Mouse (Mus musculus) heart, postnatal 0 days (tissue): ENCODE measurements around the gene Csmd2. TPM values are rescaled to one million over a fixed set of nuclear protein-coding genes. Genes with fewer than 3 reads are reported as not detected.

Experiments used
- ATAC-seq: fragments of 200-750 bp; cut with Nextera tagmentation; 2 replicates; pipeline ENCODE4 v1.8.0; 2017; ENCODE audit warnings: low read depth, moderate number of reproducible peaks, moderate library complexity; ENCODE audit not compliant: insufficient read depth
- DNase-seq: peaks from one replicate; pipeline ENCODE4 v3.0.0-alpha.2; 2016; ENCODE audit warnings: low spot score
- H3K27ac ChIP-seq: fragments of 300-500 bp; sonication (generic); 2 replicates; pipeline ENCODE4 v1.5.1; 2014; ENCODE audit warnings: low read depth, mild to moderate bottlenecking
- H3K27me3 ChIP-seq: fragments of 300-500 bp; sonication (generic); 2 replicates; pipeline ENCODE4 v1.6.1; 2014; ENCODE audit warnings: low read length, mixed read lengths; ENCODE audit not compliant: control insufficient read depth, insufficient read depth
- H3K36me3 ChIP-seq: fragments of 300-500 bp; sonication (generic); replicated peaks from 2 replicates; pipeline ENCODE4 v1.6.1; 2014; ENCODE audit warnings: low read length, mixed read lengths; ENCODE audit not compliant: control insufficient read depth, insufficient read depth
- H3K4me1 ChIP-seq: fragments of 300-500 bp; sonication (generic); 2 replicates; pipeline ENCODE4 v1.6.1; 2014; ENCODE audit warnings: antibody characterized with exemption; ENCODE audit not compliant: control insufficient read depth, insufficient read depth
- H3K4me2 ChIP-seq: fragments of 300-500 bp; sonication (generic); 2 replicates; pipeline ENCODE4 v1.6.1; 2014; ENCODE audit warnings: low read depth, mild to moderate bottlenecking, low read length, moderate library complexity
- H3K4me3 ChIP-seq: fragments of 300-500 bp; sonication (generic); 2 replicates; pipeline ENCODE4 v1.5.1; 2014; ENCODE audit warnings: low read depth, low read length
- H3K9ac ChIP-seq: fragments of 300-500 bp; sonication (generic); replicated peaks from 2 replicates; pipeline ENCODE4 v1.6.1; 2014; ENCODE audit warnings: low read depth, low read length, mixed read lengths
- H3K9me3 ChIP-seq: fragments of 300-500 bp; sonication (generic); replicated peaks from 2 replicates; pipeline ENCODE4 v1.6.1; 2016; ENCODE audit warnings: low read length; ENCODE audit not compliant: control insufficient read depth
- CTCF ChIP-seq: IDR thresholded peaks from 2 replicates; pipeline ENCODE4 v1.5.1; 2016; ENCODE audit warnings: antibody characterized with exemption, control low read depth, low read depth
- EP300 ChIP-seq: IDR thresholded peaks from 2 replicates; pipeline ENCODE4 v1.6.1; 2016; ENCODE audit warnings: antibody characterized with exemption, low read depth
- WGBS: fragments of 180-500 bp; shearing (Covaris S2); extraction: QIAGEN DNeasy Blood & Tissue Kit; methylation state at CpG from one replicate; pipeline ENCODE4 v1.1.7; 2014; 5-methylcytosine and 5-hydroxymethylcytosine counted together
- polyA plus RNA-seq: library from polyadenylated mRNA; unstranded; fragments of >200 nt; fragmentation: Nextera tagmentation; extraction: Ambion mirVana; gene quantifications from 2 replicates; pipeline ENCODE4 v1.2.1, GENCODE M21; 2015
- total RNA-seq: library from RNA; depleted of rRNA; stranded (reverse); fragments of >200 nt; gene quantifications from 2 replicates; pipeline ENCODE4 v1.2.3, GENCODE M21; 2014; ENCODE audit warnings: low replicate concordance

The Csmd2 gene
- total and polyA plus RNA-seq, 2 experiments from 2014 or later = 0.01 TPM; not detected in 1

- TF ChIP-seq CTCF (no peak), EP300 (no peak)
- ATAC-seq (no peak), DNase-seq (no peak)
- Histone ChIP-seq H3K4me3 (no peak overlapping the region), H3K27me3 (no peaks in the 10 kb centered on the region), H3K36me3 (no peaks in the 10 kb centered on the region), H3K4me2 (no peak overlapping the region), H3K9ac (no peak overlapping the region), H3K27ac (no peak overlapping the region), H3K4me1 (no peaks in the 10 kb centered on the region), H3K9me3 (no peaks in the 10 kb centered on the region)
- 78% methylated on average over 11 of the region's 11 CpGs for WGBS
These were observed 371.1 kb downstream of the Csmd2 start for GRCm38 (mm10) chr4:128358751-128359150.

GRCm38 (mm10) chr4:128365851-128366250, 378.2 kb downstream of the Csmd2 start:
- TF ChIP-seq CTCF = no peak
- TF ChIP-seq EP300 = no peak
- H3K9ac ChIP-seq = no peak overlapping the region
- no peak overlapping the region for H3K4me2 ChIP-seq
- H3K27ac ChIP-seq = no peak overlapping the region
- DNase-seq (no peak), ATAC-seq (no peak)
- H3K4me1 ChIP-seq = no peaks in the 10 kb centered on the region
- no peaks in the 10 kb centered on the region for H3K9me3 ChIP-seq
- no peak overlapping the region for H3K4me3 ChIP-seq
- H3K36me3 ChIP-seq = no peaks in the 10 kb centered on the region
- WGBS = 64% methylated on average over 4 of the region's 4 CpGs
- H3K27me3 ChIP-seq = no peaks in the 10 kb centered on the region

- Histone ChIP-seq H3K27ac (no peak overlapping the region), H3K4me2 (no peak overlapping the region), H3K9ac (no peak overlapping the region), H3K4me1 (no peaks in the 10 kb centered on the region), H3K36me3 (no peaks in the 10 kb centered on the region), H3K27me3 (no peaks in the 10 kb centered on the region), H3K9me3 (no peaks in the 10 kb centered on the region), H3K4me3 (no peak overlapping the region)
- TF ChIP-seq CTCF = no peak
- TF ChIP-seq EP300 = no peak
- WGBS = 88% methylated on average over 6 of the region's 6 CpGs
- no peak for DNase-seq
- ATAC-seq = no peak
These were observed 380.4 kb downstream of the Csmd2 start for GRCm38 (mm10) chr4:128368088-128368487.

- Histone ChIP-seq H3K4me2 (no peak overlapping the region), H3K36me3 (no peaks in the 10 kb centered on the region), H3K27me3 (no peaks in the 10 kb centered on the region), H3K4me3 (no peak overlapping the region), H3K9ac (no peak overlapping the region), H3K27ac (no peak overlapping the region), H3K9me3 (no peaks in the 10 kb centered on the region), H3K4me1 (no peaks in the 10 kb centered on the region)
- ATAC-seq (no peak), DNase-seq (no peak)
- 67% methylated on average over 6 of the region's 6 CpGs for WGBS
- TF ChIP-seq EP300 (no peak), CTCF (no peak)
These were observed 384.1 kb downstream of the Csmd2 start for GRCm38 (mm10) chr4:128371766-128372165.

- Histone ChIP-seq H3K4me3 (no peak overlapping the region), H3K36me3 (no peaks in the 10 kb centered on the region), H3K27ac (no peak overlapping the region), H3K4me1 (no peaks in the 10 kb centered on the region), H3K9me3 (no peaks in the 10 kb centered on the region), H3K9ac (no peak overlapping the region), H3K4me2 (no peak overlapping the region), H3K27me3 (no peaks in the 10 kb centered on the region)
- 79% methylated on average over 6 of the region's 6 CpGs for WGBS
- TF ChIP-seq EP300 (no peak), CTCF (no peak)
- ATAC-seq = no peak
- no peak for DNase-seq
These were observed 385.5 kb downstream of the Csmd2 start for GRCm38 (mm10) chr4:128373196-128373595.

- H3K4me3 ChIP-seq = no peak overlapping the region
- H3K9ac ChIP-seq = no peak overlapping the region
- H3K27me3 ChIP-seq = no peaks in the 10 kb centered on the region
- no peaks in the 10 kb centered on the region for H3K9me3 ChIP-seq
- no peak overlapping the region for H3K4me2 ChIP-seq
- ATAC-seq (no peak), DNase-seq (no peak)
- H3K27ac ChIP-seq = no peak overlapping the region
- 75% methylated on average over 5 of the region's 5 CpGs for WGBS
- no peaks in the 10 kb centered on the region for H3K36me3 ChIP-seq
- H3K4me1 ChIP-seq = no peaks in the 10 kb centered on the region
- TF ChIP-seq CTCF = no peak
These were observed 386.4 kb downstream of the Csmd2 start for GRCm38 (mm10) chr4:128374051-128374450.
